Mouse (Mus musculus): ENCODE results near the gene Vstm2b. TPM values are rescaled to one million over a fixed set of nuclear protein-coding genes. Genes with fewer than 3 reads are reported as not detected.

The Vstm2b gene
- 27.2 and 38.3 TPM in 2 replicates for polyA plus RNA-seq (2015; fragmentation: Nextera tagmentation; extraction: Ambion mirVana)

- Histone ChIP-seq H3K27ac (replicated peaks) (peak within 1 kb of the TSS; percentile 76), H3K36me3 (no peaks in the 10 kb centered on the region), H3K27me3 (replicated peaks) (peaks cover 6% of the 10 kb centered on the region), H3K4me1 (peaks cover 49% of the 10 kb centered on the region), H3K4me3 (replicated peaks) (peak within 1 kb of the TSS; percentile 79), H3K9me3 (replicated peaks) (no peaks in the 10 kb centered on the region), H3K9ac (replicated peaks) (peak within 1 kb of the TSS; percentile 80), H3K4me2 (peak within 1 kb of the TSS; percentile 95)
- ATAC-seq (ENCODE audit: low FRiP score): no peak
- under 1% methylated on average over 25 of the region's 35 CpGs for WGBS
These were observed at the start of gene Vstm2b for GRCm38 (mm10) chr7:40898096-40898710. Vstm2b (plus strand) TSS chr7:40898328.

- no peaks in the 10 kb centered on the region for H3K36me3 ChIP-seq
- no peak overlapping the region for H3K9ac ChIP-seq (replicated peaks)
- H3K9me3 ChIP-seq (replicated peaks): no peaks in the 10 kb centered on the region
- no peak for ATAC-seq (ENCODE audit: low FRiP score)
- H3K4me3 ChIP-seq (replicated peaks): no peak overlapping the region
- H3K4me1 ChIP-seq: no peaks in the 10 kb centered on the region
- WGBS: 87% methylated on average over 7 of the region's 7 CpGs
- no peaks in the 10 kb centered on the region for H3K27me3 ChIP-seq (replicated peaks)
- no peak overlapping the region for H3K4me2 ChIP-seq
- no peak overlapping the region for H3K27ac ChIP-seq (replicated peaks)
These were observed 42.0 kb upstream of the Vstm2b start for GRCm38 (mm10) chr7:40856088-40856625.

DNA sequence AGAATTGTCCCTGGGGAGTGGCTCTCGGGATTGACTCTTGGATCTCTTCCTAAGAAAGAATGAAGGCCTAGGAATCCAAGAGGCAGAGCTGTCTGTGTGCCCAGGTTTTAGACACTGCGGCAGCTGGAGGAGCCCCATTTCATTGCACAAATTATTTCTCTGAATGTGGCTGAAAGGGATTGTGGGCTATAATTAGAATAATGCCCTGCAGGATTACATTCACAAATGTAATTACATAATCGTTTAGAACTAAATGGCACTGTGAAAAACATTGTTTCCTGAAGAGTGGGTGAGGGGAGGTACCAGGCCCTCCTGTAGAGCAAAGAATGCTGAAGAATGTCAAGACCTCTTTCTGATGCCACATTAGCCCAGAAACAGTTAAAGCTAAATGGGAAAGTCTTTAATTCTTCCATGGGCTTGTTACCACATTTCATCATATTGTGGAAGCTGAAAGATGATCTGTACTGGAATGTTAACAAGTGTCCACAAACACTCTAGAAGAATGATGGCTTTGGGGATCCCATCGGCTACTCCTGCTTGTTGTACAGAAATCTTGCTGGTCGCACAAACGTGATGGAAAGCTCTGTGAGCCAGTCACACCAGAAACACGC is 24.6 kb upstream of the Vstm2b start:
- Histone ChIP-seq H3K27me3 (replicated peaks) (no peaks in the 10 kb centered on the region), H3K36me3 (no peaks in the 10 kb centered on the region), H3K4me1 (peaks cover 4% of the 10 kb centered on the region; the same call in 1 of the 2 replicates), H3K4me3 (replicated peaks) (no peak overlapping the region), H3K4me2 (no peak overlapping the region), H3K27ac (replicated peaks) (no peak overlapping the region), H3K9me3 (replicated peaks) (no peaks in the 10 kb centered on the region), H3K9ac (replicated peaks) (no peak overlapping the region)
- WGBS: 46% methylated on average over 7 of the region's 7 CpGs
- ATAC-seq (ENCODE audit: low FRiP score): peak; percentile 35; the same call in 1 of the 2 replicates

DNA sequence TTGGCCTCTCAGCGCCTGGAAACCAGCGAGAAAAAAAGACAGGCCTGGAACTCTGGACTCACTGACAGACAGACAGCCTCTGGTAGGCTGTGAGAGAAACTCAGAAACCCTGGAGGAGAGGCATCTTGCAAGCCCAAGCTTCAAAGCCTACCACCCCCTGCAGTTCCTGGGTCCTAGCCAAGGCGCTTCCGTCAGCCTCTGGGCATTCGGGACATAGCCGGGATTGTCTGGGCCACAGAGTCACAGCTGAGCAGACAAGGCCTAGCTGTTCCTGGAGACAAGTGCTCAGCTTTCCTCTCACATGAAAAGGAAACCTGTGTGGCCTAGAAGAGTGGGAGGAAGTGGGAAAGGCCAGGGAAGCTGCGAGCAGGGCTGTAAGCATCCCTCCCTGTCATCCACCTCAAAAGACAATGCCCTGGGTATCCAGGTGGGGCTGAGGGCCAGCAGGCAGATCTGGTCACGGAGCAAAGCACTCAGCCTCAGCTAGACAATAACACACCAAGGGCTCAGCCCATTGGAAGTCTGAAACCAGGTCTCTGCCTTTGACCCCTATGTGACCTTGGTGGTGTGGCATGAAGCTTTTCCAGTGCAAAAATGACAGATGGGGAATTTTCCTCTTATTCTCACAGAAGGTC is 13.2 kb upstream of the Vstm2b start:
- no peaks in the 10 kb centered on the region for H3K36me3 ChIP-seq
- 50% methylated on average over 8 of the region's 8 CpGs for WGBS
- no peak overlapping the region for H3K4me2 ChIP-seq
- no peak overlapping the region for H3K4me3 ChIP-seq (replicated peaks)
- H3K27ac ChIP-seq (replicated peaks): no peak overlapping the region
- no peaks in the 10 kb centered on the region for H3K27me3 ChIP-seq (replicated peaks)
- no peaks in the 10 kb centered on the region for H3K9me3 ChIP-seq (replicated peaks)
- ATAC-seq (ENCODE audit: low FRiP score): 0 out of 2 replicates have a peak, but pooled peaks have one; percentile 56
- H3K4me1 ChIP-seq: 0 out of 2 replicates have a peak, but pooled peaks cover 7% of the 10 kb centered on the region
- no peak overlapping the region for H3K9ac ChIP-seq (replicated peaks)

DNA sequence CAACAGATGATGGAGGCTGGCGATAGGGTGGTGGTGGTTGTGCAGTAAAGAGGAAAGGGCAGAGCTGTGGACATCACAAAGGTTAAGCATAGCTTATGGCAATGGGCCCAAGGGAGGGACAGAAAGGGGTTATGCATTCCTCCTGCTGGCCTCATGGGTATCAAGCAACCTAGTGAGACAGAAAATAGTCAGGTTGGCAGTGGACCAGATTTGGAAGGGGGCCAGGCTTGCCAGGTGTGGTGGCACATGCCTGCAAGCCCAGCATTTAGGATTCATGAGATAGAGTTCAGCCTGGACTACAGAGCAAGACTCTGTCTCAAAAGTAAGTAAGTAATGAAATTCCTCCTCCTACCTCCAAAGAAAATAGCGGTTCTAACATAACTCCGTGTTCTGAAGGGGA is 9.8 kb upstream of the Vstm2b start:
- H3K27me3 ChIP-seq (replicated peaks): no peaks in the 10 kb centered on the region
- 90% methylated on average over 3 of the region's 3 CpGs for WGBS
- 0 out of 2 replicates have a peak, but pooled peaks cover 7% of the 10 kb centered on the region for H3K4me1 ChIP-seq
- no peaks in the 10 kb centered on the region for H3K36me3 ChIP-seq
- H3K4me3 ChIP-seq (replicated peaks): no peak overlapping the region
- ATAC-seq (ENCODE audit: low FRiP score): no peak
- H3K9ac ChIP-seq (replicated peaks): no peak overlapping the region
- no peak overlapping the region for H3K4me2 ChIP-seq
- no peaks in the 10 kb centered on the region for H3K9me3 ChIP-seq (replicated peaks)
- no peak overlapping the region for H3K27ac ChIP-seq (replicated peaks)

- Histone ChIP-seq H3K9me3 (replicated peaks) (no peaks in the 10 kb centered on the region), H3K4me2 (peak overlapping the region; percentile 95), H3K27ac (replicated peaks) (no peak overlapping the region), H3K27me3 (replicated peaks) (peaks cover 3% of the 10 kb centered on the region), H3K4me1 (peaks cover 37% of the 10 kb centered on the region), H3K4me3 (replicated peaks) (0 out of 2 replicates have a peak overlapping the region, but pooled peaks have one; percentile 79), H3K9ac (replicated peaks) (no peak overlapping the region), H3K36me3 (no peaks in the 10 kb centered on the region)
- no peak for ATAC-seq (ENCODE audit: low FRiP score)
- 60% methylated on average over 4 of the region's 4 CpGs for WGBS
These were observed 1.2 kb upstream of the Vstm2b start for GRCm38 (mm10) chr7:40896964-40897363.

- WGBS: under 1% methylated on average over 53 of the region's 70 CpGs
- no peaks in the 10 kb centered on the region for H3K36me3 ChIP-seq
- peak; percentile 49 for ATAC-seq (ENCODE audit: low FRiP score)
- peaks cover 54% of the 10 kb centered on the region for H3K4me1 ChIP-seq
- peaks cover 6% of the 10 kb centered on the region for H3K27me3 ChIP-seq (replicated peaks)
- peak overlapping the region; percentile 76 for H3K27ac ChIP-seq (replicated peaks)
- H3K9ac ChIP-seq (replicated peaks): peak overlapping the region; percentile 80
- H3K9me3 ChIP-seq (replicated peaks): no peaks in the 10 kb centered on the region
- H3K4me2 ChIP-seq: peak overlapping the region; percentile 95
- H3K4me3 ChIP-seq (replicated peaks): peak overlapping the region; percentile 79
These were observed 715 bp downstream of the Vstm2b start for GRCm38 (mm10) chr7:40898711-40899375.

DNA sequence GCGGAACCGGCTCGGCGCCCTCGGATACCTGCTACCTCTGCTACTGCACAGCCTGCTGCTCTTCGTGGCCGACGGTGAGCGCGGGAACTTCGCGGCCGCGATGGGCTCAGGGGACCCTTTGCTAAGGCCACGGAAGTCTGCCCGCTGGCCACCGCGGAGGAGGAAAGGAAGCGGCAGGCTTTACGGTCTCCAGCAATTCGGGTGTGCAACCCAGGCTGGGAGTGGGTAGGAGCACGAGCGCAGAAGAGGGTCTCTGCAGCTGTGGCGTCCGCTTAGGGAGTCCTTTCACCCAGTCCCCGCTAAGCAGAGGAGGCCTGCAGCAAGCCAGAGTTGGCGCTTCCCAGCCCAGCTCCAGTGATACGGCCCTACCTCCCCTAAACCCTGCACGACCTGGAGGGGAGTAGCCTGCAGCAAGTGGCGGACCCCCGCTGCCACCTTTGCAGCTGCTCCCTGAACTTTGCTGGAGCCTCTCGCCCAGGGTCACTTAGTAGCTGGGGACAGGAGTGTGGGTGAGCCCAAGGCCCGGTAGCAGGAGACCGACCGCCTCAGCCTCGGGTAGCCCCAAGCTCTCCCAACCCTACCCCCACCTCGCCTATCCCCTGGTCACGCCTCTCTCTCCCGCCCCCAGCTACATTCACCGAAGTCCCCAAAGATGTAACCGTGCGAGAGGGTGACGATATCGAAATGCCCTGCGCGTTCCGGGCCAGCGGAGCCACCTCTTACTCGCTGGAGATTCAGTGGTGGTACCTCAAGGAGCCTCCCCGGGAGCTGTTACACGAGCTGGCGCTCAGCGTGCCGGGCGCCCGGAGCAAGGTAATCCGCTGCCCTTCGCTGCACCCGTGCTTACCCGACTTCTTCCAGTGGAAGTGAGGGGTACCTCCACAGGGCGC is 1.5 kb downstream of the Vstm2b start:
- Histone ChIP-seq H3K27me3 (replicated peaks) (peaks cover 6% of the 10 kb centered on the region), H3K27ac (replicated peaks) (peak overlapping the region; percentile 76), H3K4me1 (peaks cover 54% of the 10 kb centered on the region), H3K9me3 (replicated peaks) (no peaks in the 10 kb centered on the region), H3K36me3 (no peaks in the 10 kb centered on the region), H3K4me2 (peak overlapping the region; percentile 95), H3K4me3 (replicated peaks) (peak overlapping the region; percentile 79), H3K9ac (replicated peaks) (peak overlapping the region; percentile 80)
- peak; percentile 29 for ATAC-seq (ENCODE audit: low FRiP score)
- under 1% methylated on average over 61 of the region's 61 CpGs for WGBS

DNA sequence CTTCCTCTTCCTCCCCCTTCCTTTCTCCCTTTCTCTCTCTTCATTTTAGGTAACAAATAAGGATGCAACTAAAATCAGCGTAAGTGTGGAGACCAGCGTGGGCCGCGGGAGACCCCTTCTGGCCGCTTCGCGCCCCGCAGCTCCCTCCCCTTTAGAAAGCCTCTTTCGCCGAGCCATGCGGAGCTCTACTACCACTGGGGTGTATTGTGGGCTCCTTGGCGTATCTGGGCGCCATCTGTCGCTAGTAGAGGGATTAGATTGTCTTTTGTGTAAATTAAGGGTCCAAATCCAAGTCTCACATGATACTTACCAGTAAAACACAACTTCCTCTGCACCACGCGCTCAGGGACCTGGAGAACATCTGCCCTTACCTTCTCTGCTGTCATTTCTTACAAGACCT is 3.1 kb downstream of the Vstm2b start:
- H3K9ac ChIP-seq (replicated peaks): peak overlapping the region; percentile 24; the same call in 1 of the 2 replicates
- H3K27me3 ChIP-seq (replicated peaks): peaks cover 6% of the 10 kb centered on the region
- ATAC-seq (ENCODE audit: low FRiP score): peak; percentile 80
- peaks cover 8% of the 10 kb centered on the region for H3K36me3 ChIP-seq
- peak overlapping the region; percentile 79 for H3K4me3 ChIP-seq (replicated peaks)
- no peak overlapping the region for H3K27ac ChIP-seq (replicated peaks)
- no peaks in the 10 kb centered on the region for H3K9me3 ChIP-seq (replicated peaks)
- peak overlapping the region; percentile 95 for H3K4me2 ChIP-seq
- under 1% methylated on average over 16 of the region's 16 CpGs for WGBS
- H3K4me1 ChIP-seq: peaks cover 54% of the 10 kb centered on the region

GRCm38 (mm10) chr7:40902506-40902905 is 4.4 kb downstream of the Vstm2b start:
- peaks cover 49% of the 10 kb centered on the region for H3K4me1 ChIP-seq
- peak overlapping the region; percentile 48 for H3K9ac ChIP-seq (replicated peaks)
- H3K36me3 ChIP-seq: peaks cover 8% of the 10 kb centered on the region
- H3K4me3 ChIP-seq (replicated peaks): peak overlapping the region; percentile 39
- no peak for ATAC-seq (ENCODE audit: low FRiP score)
- no peak overlapping the region for H3K27ac ChIP-seq (replicated peaks)
- WGBS: 9% methylated on average over 28 of the region's 28 CpGs
- 0 out of 2 replicates have a peak, but pooled peaks cover 3% of the 10 kb centered on the region for H3K27me3 ChIP-seq (replicated peaks)
- peak overlapping the region; percentile 95 for H3K4me2 ChIP-seq
- H3K9me3 ChIP-seq (replicated peaks): no peaks in the 10 kb centered on the region

Measured in neural tube, embryonic 15.5 days (tissue).